Mouse (Mus musculus): ENCODE measurements at regions not wholly inside any gene's neighbourhood (a gene's known extent, or its start where the extent isn't known, plus 50 kb on each side); places are given as distances from the start of the nearest gene placed in this dataset.

DNA sequence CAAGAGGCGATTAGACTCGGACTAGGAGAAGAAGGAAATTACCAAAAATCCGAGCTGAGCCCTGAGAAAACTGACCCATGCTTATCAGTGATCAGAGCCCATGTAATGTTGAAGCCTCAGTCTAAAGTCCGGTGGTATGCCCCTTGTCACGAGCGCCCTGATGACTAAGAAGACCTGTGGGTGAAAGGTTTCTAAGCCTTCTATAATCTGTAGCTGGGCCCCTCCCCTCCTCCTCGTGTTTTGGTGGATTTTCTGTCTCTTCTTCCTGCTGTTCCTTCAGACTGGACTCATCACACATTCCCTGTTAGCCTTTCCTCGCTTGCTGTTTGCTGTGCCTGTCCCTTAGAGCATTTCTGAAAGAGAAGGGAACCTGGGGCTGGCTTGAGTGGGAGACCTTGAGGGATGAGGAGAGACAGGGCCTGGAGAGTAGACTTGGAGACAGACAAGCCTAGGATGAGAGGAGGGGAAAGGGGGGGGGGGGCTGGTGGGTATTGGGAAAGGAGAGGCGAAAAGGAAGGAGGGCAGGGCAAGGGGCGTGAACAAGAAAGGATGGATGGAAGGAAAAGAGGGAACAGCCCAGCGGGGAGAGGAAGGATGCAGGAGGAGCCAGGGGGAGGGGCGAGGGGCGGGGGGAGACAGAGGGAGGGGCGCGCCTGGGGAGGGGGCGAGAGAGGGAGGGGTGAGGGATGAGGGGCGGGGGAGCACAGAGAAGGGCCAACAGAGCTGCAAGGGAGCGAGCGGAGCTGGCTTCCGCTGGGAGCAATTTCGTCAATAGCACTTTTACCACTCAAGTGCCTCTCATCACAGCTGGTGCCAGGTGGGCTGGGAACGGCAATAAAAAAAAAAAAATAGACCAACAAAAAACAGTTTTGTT is 165.4 kb downstream of the Tle3 start:
- no peaks in the 10 kb centered on the region for H3K36me3 ChIP-seq (replicated peaks; ENCODE audit: control insufficient read depth, insufficient read depth, low read depth, low read length)
- no peaks in the 10 kb centered on the region; the same call in 1 of the 2 replicates for H3K9me3 ChIP-seq (replicated peaks; ENCODE audit: control insufficient read depth, low read length)
- no peaks in the 10 kb centered on the region for H3K27me3 ChIP-seq (ENCODE audit: control insufficient read depth, insufficient read depth, low read length)
- no peak overlapping the region for H3K4me3 ChIP-seq (ENCODE audit: low read depth, low read length)
- H3K27ac ChIP-seq (replicated peaks; ENCODE audit: low read depth, low read length): no peak overlapping the region
- ATAC-seq (replicated peaks; ENCODE audit: insufficient number of reproducible peaks, low FRiP score, low TSS enrichment, low read depth) (no peak), DNase-seq (ENCODE audit: low spot score) (peak; percentile 66)
- no peak overlapping the region for H3K9ac ChIP-seq (replicated peaks; ENCODE audit: low read length)
- H3K4me1 ChIP-seq (ENCODE audit: control insufficient read depth, insufficient read depth, low read length): peaks cover 3% of the 10 kb centered on the region; the same call in 1 of the 2 replicates
- H3K4me2 ChIP-seq (ENCODE audit: low read depth, low read length): no peak overlapping the region; the same call in 1 of the 2 replicates
- WGBS: 13% methylated on average over 17 of the region's 22 CpGs

- Histone ChIP-seq H3K27me3 (ENCODE audit: control insufficient read depth, insufficient read depth, low read length) (no peaks in the 10 kb centered on the region), H3K27ac (replicated peaks; ENCODE audit: low read depth, low read length) (no peak overlapping the region), H3K36me3 (replicated peaks; ENCODE audit: control insufficient read depth, insufficient read depth, low read depth, low read length) (no peaks in the 10 kb centered on the region), H3K9me3 (replicated peaks; ENCODE audit: control insufficient read depth, low read length) (no peaks in the 10 kb centered on the region), H3K9ac (replicated peaks; ENCODE audit: low read length) (no peak overlapping the region), H3K4me2 (ENCODE audit: low read depth, low read length) (no peak overlapping the region), H3K4me3 (ENCODE audit: low read depth, low read length) (no peak overlapping the region), H3K4me1 (ENCODE audit: control insufficient read depth, insufficient read depth, low read length) (peaks cover 9% of the 10 kb centered on the region)
- DNase-seq (ENCODE audit: low spot score) (no peak), ATAC-seq (replicated peaks; ENCODE audit: insufficient number of reproducible peaks, low FRiP score, low TSS enrichment, low read depth) (no peak)
- WGBS: 78% methylated on average over 9 of the region's 9 CpGs
Measured at GRCm38 (mm10) chr9:61533237-61533636, 161.1 kb downstream of the Tle3 start.

- Histone ChIP-seq H3K27ac (replicated peaks; ENCODE audit: low read depth, low read length) (0 out of 2 replicates have a peak overlapping the region, but pooled peaks have one; percentile 35), H3K36me3 (replicated peaks; ENCODE audit: control insufficient read depth, insufficient read depth, low read depth, low read length) (no peaks in the 10 kb centered on the region), H3K27me3 (ENCODE audit: control insufficient read depth, insufficient read depth, low read length) (no peaks in the 10 kb centered on the region), H3K9me3 (replicated peaks; ENCODE audit: control insufficient read depth, low read length) (no peaks in the 10 kb centered on the region), H3K4me3 (ENCODE audit: low read depth, low read length) (no peak overlapping the region), H3K9ac (replicated peaks; ENCODE audit: low read length) (no peak overlapping the region), H3K4me1 (ENCODE audit: control insufficient read depth, insufficient read depth, low read length) (peaks cover 5% of the 10 kb centered on the region), H3K4me2 (ENCODE audit: low read depth, low read length) (no peak overlapping the region)
- WGBS: 47% methylated on average over 4 of the region's 4 CpGs
- ATAC-seq (replicated peaks; ENCODE audit: insufficient number of reproducible peaks, low FRiP score, low TSS enrichment, low read depth): no peak
- DNase-seq (ENCODE audit: low spot score): peak; percentile 36
Measured at GRCm38 (mm10) chr9:61530263-61531045, 158.3 kb downstream of the Tle3 start.

DNA sequence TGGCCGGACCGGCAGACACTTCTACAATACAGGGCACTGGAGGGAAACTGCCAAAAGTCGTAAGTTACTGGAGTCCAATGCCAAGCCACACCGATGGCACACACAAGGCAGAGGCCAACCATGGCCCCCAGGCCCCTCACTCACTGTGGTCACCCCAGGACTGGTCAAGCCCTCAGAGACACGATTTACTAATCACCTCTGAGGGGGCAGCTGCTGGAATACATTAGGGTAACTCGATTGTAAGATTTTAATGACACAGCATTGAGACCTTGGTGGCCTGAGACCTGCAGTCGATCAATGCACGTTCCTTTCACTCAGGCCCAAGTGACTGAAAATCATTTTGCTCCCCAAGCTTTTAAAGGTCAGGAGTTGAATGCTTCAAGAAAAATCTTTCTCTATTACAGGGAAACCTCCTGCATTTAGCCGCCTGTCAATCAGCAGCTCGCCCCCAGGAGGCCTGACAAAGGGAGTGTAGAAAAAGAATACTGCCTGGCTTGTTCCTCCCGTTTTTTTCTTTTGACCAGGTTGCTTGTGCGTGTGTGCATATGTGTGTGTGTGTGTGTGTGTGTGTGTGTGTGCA is 156.2 kb downstream of the Tle3 start:
- Histone ChIP-seq H3K9me3 (replicated peaks; ENCODE audit: control insufficient read depth, low read length) (no peaks in the 10 kb centered on the region), H3K27ac (replicated peaks; ENCODE audit: low read depth, low read length) (no peak overlapping the region), H3K4me2 (ENCODE audit: low read depth, low read length) (no peak overlapping the region), H3K27me3 (ENCODE audit: control insufficient read depth, insufficient read depth, low read length) (no peaks in the 10 kb centered on the region), H3K9ac (replicated peaks; ENCODE audit: low read length) (no peak overlapping the region), H3K4me1 (ENCODE audit: control insufficient read depth, insufficient read depth, low read length) (peaks cover 5% of the 10 kb centered on the region), H3K36me3 (replicated peaks; ENCODE audit: control insufficient read depth, insufficient read depth, low read depth, low read length) (no peaks in the 10 kb centered on the region), H3K4me3 (ENCODE audit: low read depth, low read length) (no peak overlapping the region)
- ATAC-seq (replicated peaks; ENCODE audit: insufficient number of reproducible peaks, low FRiP score, low TSS enrichment, low read depth): 0 out of 2 replicates have a peak, but pooled peaks have one; percentile 32
- WGBS: 25% methylated on average over 12 of the region's 12 CpGs
- DNase-seq (ENCODE audit: low spot score): peak; percentile 49

GRCm38 (mm10) chr9:61527491-61528056 is 155.4 kb downstream of the Tle3 start:
- no peak overlapping the region for H3K9ac ChIP-seq (replicated peaks; ENCODE audit: low read length)
- H3K4me2 ChIP-seq (ENCODE audit: low read depth, low read length): no peak overlapping the region
- H3K36me3 ChIP-seq (replicated peaks; ENCODE audit: control insufficient read depth, insufficient read depth, low read depth, low read length): no peaks in the 10 kb centered on the region
- no peak for ATAC-seq (replicated peaks; ENCODE audit: insufficient number of reproducible peaks, low FRiP score, low TSS enrichment, low read depth)
- no peaks in the 10 kb centered on the region for H3K9me3 ChIP-seq (replicated peaks; ENCODE audit: control insufficient read depth, low read length)
- peaks cover 5% of the 10 kb centered on the region for H3K4me1 ChIP-seq (ENCODE audit: control insufficient read depth, insufficient read depth, low read length)
- H3K4me3 ChIP-seq (ENCODE audit: low read depth, low read length): no peak overlapping the region
- WGBS: 77% methylated on average over 5 of the region's 5 CpGs
- H3K27me3 ChIP-seq (ENCODE audit: control insufficient read depth, insufficient read depth, low read length): no peaks in the 10 kb centered on the region
- no peak overlapping the region for H3K27ac ChIP-seq (replicated peaks; ENCODE audit: low read depth, low read length)
- DNase-seq (ENCODE audit: low spot score): no peak

- DNase-seq (ENCODE audit: low spot score) (no peak), ATAC-seq (replicated peaks; ENCODE audit: insufficient number of reproducible peaks, low FRiP score, low TSS enrichment, low read depth) (no peak)
- 88% methylated on average over 5 of the region's 5 CpGs for WGBS
- H3K4me3 ChIP-seq (ENCODE audit: low read depth, low read length): no peak overlapping the region
- H3K9me3 ChIP-seq (replicated peaks; ENCODE audit: control insufficient read depth, low read length): no peaks in the 10 kb centered on the region
- no peak overlapping the region for H3K27ac ChIP-seq (replicated peaks; ENCODE audit: low read depth, low read length)
- H3K36me3 ChIP-seq (replicated peaks; ENCODE audit: control insufficient read depth, insufficient read depth, low read depth, low read length): no peaks in the 10 kb centered on the region
- H3K4me1 ChIP-seq (ENCODE audit: control insufficient read depth, insufficient read depth, low read length): no peaks in the 10 kb centered on the region
- no peak overlapping the region for H3K9ac ChIP-seq (replicated peaks; ENCODE audit: low read length)
- no peaks in the 10 kb centered on the region for H3K27me3 ChIP-seq (ENCODE audit: control insufficient read depth, insufficient read depth, low read length)
- H3K4me2 ChIP-seq (ENCODE audit: low read depth, low read length): no peak overlapping the region
Measured at GRCm38 (mm10) chr9:61520136-61520535, 148.0 kb downstream of the Tle3 start.

GRCm38 (mm10) chr9:61517906-61518305 is 145.7 kb downstream of the Tle3 start:
- H3K9ac ChIP-seq (replicated peaks; ENCODE audit: low read length): no peak overlapping the region
- H3K4me3 ChIP-seq (ENCODE audit: low read depth, low read length): no peak overlapping the region
- H3K4me2 ChIP-seq (ENCODE audit: low read depth, low read length): no peak overlapping the region
- H3K4me1 ChIP-seq (ENCODE audit: control insufficient read depth, insufficient read depth, low read length): no peaks in the 10 kb centered on the region
- no peaks in the 10 kb centered on the region for H3K27me3 ChIP-seq (ENCODE audit: control insufficient read depth, insufficient read depth, low read length)
- no peak overlapping the region for H3K27ac ChIP-seq (replicated peaks; ENCODE audit: low read depth, low read length)
- no peaks in the 10 kb centered on the region for H3K36me3 ChIP-seq (replicated peaks; ENCODE audit: control insufficient read depth, insufficient read depth, low read depth, low read length)
- no peaks in the 10 kb centered on the region for H3K9me3 ChIP-seq (replicated peaks; ENCODE audit: control insufficient read depth, low read length)
- ATAC-seq (replicated peaks; ENCODE audit: insufficient number of reproducible peaks, low FRiP score, low TSS enrichment, low read depth) (no peak), DNase-seq (ENCODE audit: low spot score) (no peak)
- WGBS: 87% methylated on average over 7 of the region's 7 CpGs

Data from embryonic facial prominence, embryonic 11.5 days (tissue).